17 mouse cellular contexts compared by ENCODE assay signal in the genomic region with DNA sequence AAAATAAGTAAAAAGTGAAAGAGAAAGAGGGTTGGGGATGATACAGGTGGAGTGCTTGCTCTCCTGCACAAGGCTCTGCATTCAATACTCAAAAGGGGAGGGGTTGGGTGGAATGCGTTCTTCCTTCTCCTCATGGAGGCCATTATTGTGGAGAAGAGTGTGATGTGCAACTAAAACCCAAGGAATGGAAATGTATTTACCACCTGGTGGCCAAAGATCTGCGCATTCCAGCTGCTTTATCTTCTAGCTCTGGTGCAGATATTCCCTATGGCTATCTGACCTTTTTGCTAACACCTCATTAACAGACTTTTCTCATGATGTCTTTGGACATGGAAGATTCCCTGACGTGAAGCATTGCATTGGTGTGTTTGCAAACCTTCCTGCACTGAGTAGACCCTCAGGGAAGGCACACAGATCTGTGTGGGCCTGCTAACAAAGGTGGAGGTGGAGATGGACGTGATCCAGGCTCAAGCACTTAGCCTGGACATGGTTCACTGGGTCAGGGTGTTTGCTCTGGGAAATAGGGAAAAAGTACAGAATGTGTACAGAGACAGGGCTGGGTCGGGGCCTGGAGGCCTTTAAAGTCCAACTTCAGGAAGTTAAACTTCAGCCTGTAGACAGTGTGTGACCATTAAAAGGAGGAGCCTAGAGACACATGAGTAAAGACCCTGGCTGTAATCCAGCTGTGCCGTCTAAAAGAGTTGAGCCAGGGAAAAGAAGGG.
DNase-seq lines count a peak whose midpoint lies in the region; ATAC-seq and TF ChIP-seq lines count a peak whose summit lies in the region.
"Had no signal": no experiment of that assay in that cellular context is flagged by ENCODE, and none has a peak within 500 bp of the region (broad histone marks: within the 10 kb centered on the region; RNA-seq: fewer than 3 reads in every experiment).

No protein-coding gene starts in this region.

- no peak for TF ChIP-seq POLR2A in liver, adult 2 months (IDR thresholded peaks at IDR 0.05; ENCODE audit: extremely low read depth, insufficient read depth, low read length)

- H3K36me3 ChIP-seq in liver, adult 2 months (ENCODE audit: control insufficient read depth, insufficient read depth, low read length), result no peaks in the 10 kb centered on the region
- H3K36me3 ChIP-seq in limb, embryonic 15.5 days, result no peaks in the 10 kb centered on the region
- H3K36me3 ChIP-seq in forebrain, embryonic 10.5 days (replicated peaks), result no peaks in the 10 kb centered on the region
- H3K36me3 ChIP-seq in intestine, postnatal 0 days (ENCODE audit: control insufficient read depth, insufficient read depth), result no peaks in the 10 kb centered on the region
- H3K36me3 ChIP-seq: embryonic facial prominence, embryonic 15.5 days; hindbrain, embryonic 12.5 days; lung, embryonic 15.5 days had no signal

- 0 out of 2 replicates have a peak, but pooled peaks have one; percentile 35 for ATAC-seq in limb, embryonic 15.5 days (ENCODE audit: insufficient number of reproducible peaks, low FRiP score, low TSS enrichment, low read depth)
- no peak for ATAC-seq in intestine, postnatal 0 days
- ATAC-seq: forebrain, embryonic 16.5 days; Patski had no signal

- no peak overlapping the region for H3K9ac ChIP-seq in liver, adult 2 months (ENCODE audit: low read depth, low read length)
- H3K9ac ChIP-seq in limb, embryonic 15.5 days, result no peak overlapping the region
- no peak overlapping the region for H3K9ac ChIP-seq in intestine, postnatal 0 days (ENCODE audit: low read depth, low read length)
- H3K9ac ChIP-seq: embryonic facial prominence, embryonic 15.5 days; hindbrain, embryonic 12.5 days; lung, embryonic 15.5 days had no signal

- no peak overlapping the region for H3K4me3 ChIP-seq in liver, adult 2 months (ENCODE audit: insufficient read depth, low read depth, low read length)
- H3K4me3 ChIP-seq in brown adipose tissue, adult 24 weeks (ENCODE audit: insufficient read depth, low read depth, low read length), result no peak overlapping the region
- H3K4me3 ChIP-seq in limb, embryonic 15.5 days, result no peak overlapping the region
- no peak overlapping the region for H3K4me3 ChIP-seq in forebrain, embryonic 10.5 days
- H3K4me3 ChIP-seq in intestine, postnatal 0 days (ENCODE audit: low read depth, low read length), result no peak overlapping the region
- H3K4me3 ChIP-seq: embryonic facial prominence, embryonic 15.5 days; hindbrain, embryonic 12.5 days; lung, embryonic 15.5 days had no signal

- no peaks in the 10 kb centered on the region for H3K27me3 ChIP-seq in liver, adult 2 months (ENCODE audit: control insufficient read depth, insufficient read depth, low read length)
- no peaks in the 10 kb centered on the region for H3K27me3 ChIP-seq in limb, embryonic 15.5 days
- no peaks in the 10 kb centered on the region for H3K27me3 ChIP-seq in forebrain, embryonic 10.5 days (ENCODE audit: poor library complexity, severe bottlenecking)
- no peaks in the 10 kb centered on the region for H3K27me3 ChIP-seq in intestine, postnatal 0 days (replicated peaks; ENCODE audit: control insufficient read depth, insufficient read depth, low read length)
- H3K27me3 ChIP-seq: CH12.LX; embryonic facial prominence, embryonic 15.5 days; hindbrain, embryonic 12.5 days; lung, embryonic 15.5 days; Patski had no signal

- H3K79me2 ChIP-seq in liver, adult 2 months (ENCODE audit: control insufficient read depth, insufficient read depth, low read length), result peaks cover 8% of the 10 kb centered on the region; the same call in 1 of the 2 replicates

- peaks cover 4% of the 10 kb centered on the region for H3K4me1 ChIP-seq in liver, adult 2 months (ENCODE audit: control insufficient read depth, insufficient read depth, low read length)
- H3K4me1 ChIP-seq in brown adipose tissue, adult 24 weeks (ENCODE audit: control insufficient read depth, insufficient read depth, insufficient read length, low read length), result peaks cover 22% of the 10 kb centered on the region
- H3K4me1 ChIP-seq in limb, embryonic 15.5 days, result no peaks in the 10 kb centered on the region
- H3K4me1 ChIP-seq in forebrain, embryonic 10.5 days, result peaks cover 16% of the 10 kb centered on the region
- peaks cover 3% of the 10 kb centered on the region; the same call in 1 of the 2 replicates for H3K4me1 ChIP-seq in intestine, postnatal 0 days (replicated peaks; ENCODE audit: control insufficient read depth, insufficient read depth, low read length)
- H3K4me1 ChIP-seq: embryonic facial prominence, embryonic 15.5 days had no signal

- no peak overlapping the region for H3K27ac ChIP-seq in liver, adult 2 months (replicated peaks; ENCODE audit: insufficient read depth, low read depth, low read length)
- H3K27ac ChIP-seq in brown adipose tissue, adult 24 weeks (replicated peaks; ENCODE audit: low read depth, low read length), result peak overlapping the region; percentile 45
- no peak overlapping the region for H3K27ac ChIP-seq in limb, embryonic 15.5 days
- no peak overlapping the region for H3K27ac ChIP-seq in forebrain, embryonic 10.5 days
- H3K27ac ChIP-seq in intestine, postnatal 0 days (ENCODE audit: low read depth, low read length), result no peak overlapping the region
- H3K27ac ChIP-seq: embryonic facial prominence, embryonic 15.5 days; hindbrain, embryonic 12.5 days; lung, embryonic 15.5 days had no signal

- H3K9me3 ChIP-seq in limb, embryonic 15.5 days, result no peaks in the 10 kb centered on the region
- H3K9me3 ChIP-seq in forebrain, embryonic 10.5 days, result no peaks in the 10 kb centered on the region
- H3K9me3 ChIP-seq in intestine, postnatal 0 days (ENCODE audit: control insufficient read depth), result no peaks in the 10 kb centered on the region
- H3K9me3 ChIP-seq: embryonic facial prominence, embryonic 15.5 days; hindbrain, embryonic 12.5 days; lung, embryonic 15.5 days had no signal

- WGBS in liver, adult 2 months, result 52% methylated on average over 6 of the region's 6 CpGs
- 52% methylated on average over 6 of the region's 6 CpGs for WGBS in limb, embryonic 15.5 days
- 85% methylated on average over 6 of the region's 6 CpGs for WGBS in forebrain, embryonic 10.5 days
- 51% methylated on average over 6 of the region's 6 CpGs for WGBS in intestine, postnatal 0 days

- H3K4me2 ChIP-seq in limb, embryonic 15.5 days, result no peak overlapping the region
- H3K4me2 ChIP-seq in intestine, postnatal 0 days (replicated peaks; ENCODE audit: low read depth), result no peak overlapping the region
- H3K4me2 ChIP-seq: embryonic facial prominence, embryonic 15.5 days; hindbrain, embryonic 12.5 days; lung, embryonic 15.5 days; midbrain, embryonic 11.5 days had no signal

- TF ChIP-seq CTCF in liver, adult 2 months (IDR thresholded peaks at IDR 0.05; ENCODE audit: low read depth, low read length), result no peak
- no peak for TF ChIP-seq CTCF in intestine, postnatal 0 days (IDR thresholded peaks at IDR 0.05; ENCODE audit: low read depth)

- DNase-seq in liver, adult 2 months (ENCODE audit: extremely low read depth, low read depth, low spot score), result peak; percentile 68
- DNase-seq in liver, result no peak
- peak; percentile 85 to 92 for DNase-seq in kidney, adult 8-10 months
- DNase-seq in forebrain, embryonic 10.5 days (ENCODE audit: extremely low spot score, low spot score), result no peak
- DNase-seq in frontal cortex, postnatal 10 days (ENCODE audit: low spot score in 2 of 2), result no peak
- DNase-seq: adrenal gland, postnatal 25 days; cerebellum, postnatal 36 days had no signal

Comparison
In these comparisons a context has a peak if more than half of its experiments do, and no peak if none do; other contexts are left out.
1. DNase-seq: peak in liver, adult 2 months (single experiment) and kidney, adult 8-10 months (2 of 2); none in liver (single experiment), forebrain, embryonic 10.5 days (single experiment) and frontal cortex, postnatal 10 days (0 of 2).